Mouse (Mus musculus) embryo, embryonic 9.5 days (tissue): Measurements from ENCODE around the gene Defb35.
"Not testable (repeated sequence)": the region's sequence is repeated elsewhere in the genome, so short reads cannot be mapped to it uniquely, and the experiment has no call there.

Experiments used
- DNase-seq: peaks from one replicate; pipeline ENCODE4 v3.0.0-alpha.2; 2017; ENCODE audit errors: extremely low spot score

Gene Defb35

GRCm38 (mm10) chr8:21938052-21938451 lies at the start of gene Defb35:
TSS of gene Defb35 (plus strand) at chr8:21938352.
- DNase-seq, result not testable (repeated sequence)

GRCm38 (mm10) chr8:21906290-21906689 lies 31.9 kb upstream of the Defb35 start, which contains the start of gene Defb11:
TSS of gene Defb11 (minus strand) at chr8:21906412.
- not testable (repeated sequence) for DNase-seq

GRCm38 (mm10) chr8:21911931-21912330 lies 26.2 kb upstream of the Defb35 start:
- DNase-seq, result no peak

- DNase-seq, result no peak
Observed at GRCm38 (mm10) chr8:21912554-21912953, 25.6 kb upstream of the Defb35 start.

- DNase-seq, result no peak
Observed at GRCm38 (mm10) chr8:21915625-21916024, 22.5 kb upstream of the Defb35 start.

- DNase-seq, result not testable (repeated sequence)
Observed at GRCm38 (mm10) chr8:21930754-21931153, 7.4 kb upstream of the Defb35 start.

GRCm38 (mm10) chr8:21932610-21933009 lies 5.5 kb upstream of the Defb35 start, which contains the start of gene Defb15:
TSS of gene Defb15 (minus strand) at chr8:21932710.
- DNase-seq, result no peak

- no peak for DNase-seq
Observed at GRCm38 (mm10) chr8:21946462-21946861, 8.3 kb downstream of the Defb35 start, which contains the start of gene Defb13. TSS of gene Defb13 (plus strand) at chr8:21946762.

GRCm38 (mm10) chr8:21947311-21948017 lies 9.3 kb downstream of the Defb35 start:
- DNase-seq, result no peak

- peak; percentile 14 for DNase-seq
Observed at GRCm38 (mm10) chr8:21955321-21955720, 17.2 kb downstream of the Defb35 start.

GRCm38 (mm10) chr8:21956336-21956735 lies 18.2 kb downstream of the Defb35 start:
- no peak for DNase-seq

- no peak for DNase-seq
Observed at GRCm38 (mm10) chr8:21958414-21958813, 20.3 kb downstream of the Defb35 start, which contains the start of gene Fam90a1a. TSS of gene Fam90a1a (plus strand) at chr8:21958714.

- DNase-seq, result no peak
Observed at GRCm38 (mm10) chr8:21966646-21967045, 28.5 kb downstream of the Defb35 start.

- no peak for DNase-seq
Observed at GRCm38 (mm10) chr8:21969475-21969874, 31.3 kb downstream of the Defb35 start, which contains the start of gene Ccdc70. TSS of gene Ccdc70 (plus strand) at chr8:21969775.

- DNase-seq, result no peak
Observed at GRCm38 (mm10) chr8:21978193-21978592, 40.0 kb downstream of the Defb35 start.

- DNase-seq, result peak; percentile 10
Observed at GRCm38 (mm10) chr8:21981664-21982337, 43.6 kb downstream of the Defb35 start.
